Mouse (Mus musculus) G1E (cell line): ENCODE measurements around the gene Cog1.

Experiments
- CTCF ChIP-seq: IDR thresholded peaks from 2 replicates; pipeline ENCODE4 v1.5.1; 2012; ENCODE audit warnings: low read depth, low read length, inconsistent platforms, mixed read lengths
- GATA2 ChIP-seq: IDR thresholded peaks from 2 replicates; pipeline ENCODE4 v1.6.1; 2012; ENCODE audit warnings: low read depth, low read length, inconsistent platforms, borderline replicate concordance
- TAL1 ChIP-seq: conservative IDR thresholded peaks from 2 replicates; pipeline ENCODE4 v1.6.1; 2012; ENCODE audit warnings: low read depth, low read length, inconsistent platforms, mixed read lengths

DNA sequence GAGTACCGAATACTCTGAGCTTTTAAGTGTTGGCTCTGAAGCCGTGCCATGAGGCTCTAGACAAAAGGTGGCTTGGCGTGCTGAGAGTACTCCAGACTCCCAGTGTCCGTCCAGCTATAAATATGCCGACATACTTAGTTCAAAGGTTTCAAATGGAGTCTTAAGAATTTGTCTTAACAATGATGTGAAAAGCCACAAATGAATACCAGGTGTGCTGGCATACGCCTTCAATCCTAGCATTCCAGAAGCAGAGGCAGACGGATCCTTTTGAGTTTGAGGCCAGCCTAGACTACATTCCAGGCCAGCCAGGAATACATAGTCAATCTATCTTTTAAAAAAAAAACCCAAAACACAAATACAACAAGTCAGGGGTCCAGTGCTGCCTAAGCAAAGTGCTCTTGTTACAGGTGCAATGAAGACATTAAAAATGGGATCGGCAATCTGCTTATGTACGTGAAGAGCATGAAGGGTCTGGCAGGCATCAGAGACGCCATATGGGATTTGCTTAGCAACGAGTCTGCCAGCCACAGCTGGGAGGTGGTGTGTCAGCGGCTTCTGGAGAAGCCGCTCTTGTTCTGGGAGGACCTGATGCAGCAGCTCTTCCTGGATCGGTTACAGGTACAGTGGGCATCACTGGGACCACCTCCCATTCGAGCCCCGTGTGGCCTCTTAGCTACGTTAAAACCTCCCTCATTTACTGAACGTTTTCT lies 5.7 kb downstream of the Cog1 start:
- no peak for TF ChIP-seq TAL1
- TF ChIP-seq CTCF: no peak
- TF ChIP-seq GATA2: no peak
